Mouse (Mus musculus) right cerebral cortex, adult 18-20 months (tissue): ENCODE data around the gene Gas1.

ENCODE experiments used
- DNase-seq: peaks from one replicate; pipeline ENCODE4 v3.0.0; 2022; ENCODE audit warnings: mixed read lengths

Gas1 gene

DNA sequence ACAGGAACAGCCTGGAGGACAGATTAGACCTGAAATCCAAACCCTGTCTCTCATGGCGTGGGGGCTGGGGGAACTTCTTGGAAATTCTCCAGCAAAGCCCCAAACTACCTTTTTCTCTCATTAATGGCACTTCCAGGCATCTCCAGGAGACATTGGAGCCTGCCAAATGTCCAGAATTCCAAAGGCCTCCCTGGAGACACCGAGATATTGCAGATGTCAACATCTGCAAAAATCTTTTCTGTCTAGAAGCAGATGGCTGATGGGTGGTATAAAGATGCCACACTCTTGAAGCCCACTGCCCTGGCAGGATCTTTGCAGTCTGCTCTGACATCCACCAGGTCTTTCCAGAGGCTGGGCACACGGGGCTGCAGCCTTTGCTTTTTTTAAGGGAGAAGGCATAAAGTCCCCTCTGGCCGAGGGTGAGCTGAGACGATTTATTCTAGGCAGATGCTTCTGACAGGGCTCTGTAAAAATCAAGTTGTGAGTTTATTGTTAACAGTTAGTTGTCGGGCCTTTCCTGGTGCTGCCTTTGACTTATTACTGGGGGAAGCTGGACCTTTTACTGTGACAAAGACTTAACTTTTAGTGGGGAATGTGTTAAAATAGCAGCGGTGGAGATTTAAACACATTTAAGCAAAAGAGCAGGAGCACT, 4.7 kb downstream of the Gas1 start:
- DNase-seq: no peak

DNA sequence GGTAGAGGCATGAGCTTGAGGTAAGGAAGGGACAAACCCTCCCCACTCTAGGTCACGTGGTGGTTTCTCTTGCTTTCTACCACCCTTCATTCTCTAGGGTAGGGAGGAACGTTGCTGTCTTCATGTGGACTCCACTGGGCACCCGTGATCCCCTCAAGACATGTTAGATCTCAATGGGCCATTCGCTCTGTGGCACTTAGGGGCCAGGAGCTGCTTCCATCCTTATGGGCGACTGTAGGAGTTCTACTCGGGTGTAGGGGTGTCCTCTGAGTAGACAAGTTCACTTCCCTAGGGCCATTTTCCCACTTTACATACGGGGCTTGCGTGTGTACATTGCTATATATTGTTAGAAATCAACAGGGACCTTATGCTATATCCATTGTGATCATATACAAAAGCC, 5.4 kb downstream of the Gas1 start:
- no peak for DNase-seq

- DNase-seq: no peak
Observed at GRCm38 (mm10) chr13:60170898-60171715, 6.1 kb downstream of the Gas1 start.

- no peak for DNase-seq
Observed at GRCm38 (mm10) chr13:60169026-60169425, 8.1 kb downstream of the Gas1 start.

DNA sequence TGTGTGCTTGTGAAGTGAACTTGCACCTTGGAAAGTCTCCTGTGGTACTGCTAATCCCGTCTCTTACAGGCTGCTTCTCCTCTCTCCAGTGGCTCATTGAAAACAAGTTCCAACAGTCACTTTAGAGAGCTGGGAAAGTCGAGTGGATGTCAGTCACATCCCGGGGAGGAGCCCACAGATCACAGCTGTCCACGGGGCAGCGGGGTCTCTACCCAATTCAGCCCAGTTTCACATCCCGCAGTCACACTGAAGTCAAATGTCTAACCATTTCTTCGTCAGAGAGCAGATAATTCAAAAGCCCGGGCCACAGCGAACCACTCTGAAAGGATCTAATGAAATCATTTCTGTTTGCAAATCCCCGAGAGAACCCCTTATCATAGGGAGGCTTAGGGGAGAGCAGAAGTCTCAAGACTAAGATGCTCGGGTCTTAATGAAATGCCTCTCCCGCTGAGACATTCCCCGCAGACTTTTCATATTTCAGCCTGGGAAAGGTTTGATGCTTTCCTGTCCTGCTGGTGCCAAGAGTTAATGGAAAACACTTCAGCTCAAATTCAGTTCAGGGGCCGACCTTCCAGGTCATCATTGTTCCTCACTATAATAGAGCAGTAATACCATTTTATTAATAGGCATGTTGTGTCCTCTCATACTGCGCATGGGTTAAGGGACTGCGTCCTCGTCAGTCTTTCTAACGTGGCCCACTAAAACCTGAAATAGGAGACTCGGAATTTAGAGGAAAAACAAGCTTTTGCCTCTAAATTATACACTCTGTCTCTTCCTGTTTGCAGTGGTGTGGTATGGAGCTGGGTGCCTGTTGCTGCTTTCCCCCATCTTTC, 20.7 kb downstream of the Gas1 start:
- no peak for DNase-seq

DNA sequence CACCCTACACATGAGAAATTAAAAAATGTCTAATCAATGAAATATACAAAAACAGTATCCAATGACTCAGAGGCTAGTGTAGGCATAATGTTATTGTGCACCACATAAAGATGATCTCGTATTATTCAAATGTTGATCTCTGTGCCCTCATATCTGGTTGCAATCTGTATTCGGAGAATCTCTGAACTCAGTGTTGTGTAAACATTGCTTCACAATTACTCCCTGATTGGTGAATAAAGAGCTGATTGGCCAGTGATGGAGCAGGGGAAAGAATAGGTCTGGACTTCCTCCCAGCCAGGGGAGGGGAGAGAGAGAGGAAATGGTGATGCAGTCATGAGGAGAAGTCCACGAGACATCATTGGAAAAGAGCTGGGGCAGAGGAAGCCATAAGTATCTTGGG, 23.0 kb downstream of the Gas1 start:
- DNase-seq: no peak

DNA sequence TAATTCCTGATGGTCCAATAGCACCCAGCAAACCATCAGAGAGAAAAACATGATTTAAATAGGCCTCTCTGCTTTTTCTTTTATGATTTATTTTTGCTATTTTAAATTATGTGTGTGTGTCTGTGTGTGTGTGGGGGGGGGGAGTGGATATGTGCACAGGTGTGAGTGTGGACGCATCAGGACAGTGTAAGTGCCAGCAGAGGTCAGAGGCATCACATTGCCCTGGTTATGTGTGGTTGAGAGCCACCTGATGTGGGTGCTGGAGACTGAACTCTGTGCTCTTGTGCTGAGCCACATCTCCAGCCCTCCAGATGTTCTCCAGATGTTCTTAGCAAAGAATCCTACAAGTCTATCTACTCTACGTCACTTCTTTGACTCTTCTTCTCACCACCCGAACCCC, 28.9 kb downstream of the Gas1 start:
- no peak for DNase-seq

- DNase-seq: no peak
Observed at GRCm38 (mm10) chr13:60147857-60148181, 29.3 kb downstream of the Gas1 start.

GRCm38 (mm10) chr13:60146994-60147856, 29.9 kb downstream of the Gas1 start:
- no peak for DNase-seq

GRCm38 (mm10) chr13:60146231-60146630, 30.9 kb downstream of the Gas1 start:
- no peak for DNase-seq

DNA sequence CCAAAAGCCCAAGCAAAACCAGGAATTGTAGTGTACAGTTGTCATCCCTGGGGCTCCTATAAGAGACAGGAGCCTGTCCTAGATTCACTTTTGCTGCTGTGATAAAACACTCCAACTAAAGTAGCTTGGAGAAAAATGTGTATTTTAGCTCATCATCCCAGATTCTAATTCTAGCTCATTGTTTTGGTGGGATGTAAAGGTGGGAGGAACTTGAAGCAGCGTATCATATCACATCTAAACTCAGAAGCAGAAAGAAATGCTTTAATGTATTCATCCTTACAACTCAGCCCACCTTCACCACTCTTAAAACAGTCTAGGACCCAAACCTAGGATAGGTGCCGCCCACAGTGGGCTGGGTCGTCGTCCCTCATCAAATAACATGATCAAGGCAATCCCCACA, 40.2 kb downstream of the Gas1 start:
- no peak for DNase-seq

- DNase-seq: no peak
Observed at GRCm38 (mm10) chr13:60134439-60134799, 42.7 kb downstream of the Gas1 start.

DNA sequence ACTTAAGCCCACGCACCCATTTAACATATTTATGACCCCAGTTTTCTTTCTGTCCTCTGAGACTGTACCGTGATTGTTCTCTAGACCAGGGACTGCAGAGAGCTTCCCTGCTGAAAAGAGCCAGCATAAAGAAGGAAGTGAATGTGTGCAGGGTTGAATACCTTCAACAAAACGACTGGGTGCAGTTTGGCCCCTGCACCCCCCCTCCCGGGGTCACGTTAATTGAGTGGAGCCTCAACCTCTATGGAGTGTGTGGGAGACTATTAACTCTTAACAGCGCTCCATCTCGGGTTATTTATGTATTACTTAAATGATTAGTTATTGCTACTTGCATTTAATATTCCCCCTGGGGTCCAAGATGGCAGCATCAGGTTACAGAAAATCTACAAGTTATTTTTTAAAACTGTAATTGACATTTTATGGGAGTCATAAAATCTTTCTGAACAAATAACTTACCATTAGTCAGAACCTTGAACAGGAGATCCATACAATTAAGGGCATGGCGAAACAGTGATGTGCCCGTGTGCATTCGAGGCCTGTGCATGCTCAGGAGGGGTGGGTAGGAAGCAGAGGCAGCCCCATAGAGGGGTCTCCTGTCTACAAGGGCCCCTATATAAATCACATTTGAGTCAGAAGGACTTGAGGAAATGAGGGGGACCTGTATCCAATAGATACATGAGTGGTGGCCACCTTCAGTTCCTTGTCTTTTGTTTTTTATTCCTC, 43.3 kb downstream of the Gas1 start:
- no peak for DNase-seq

DNA sequence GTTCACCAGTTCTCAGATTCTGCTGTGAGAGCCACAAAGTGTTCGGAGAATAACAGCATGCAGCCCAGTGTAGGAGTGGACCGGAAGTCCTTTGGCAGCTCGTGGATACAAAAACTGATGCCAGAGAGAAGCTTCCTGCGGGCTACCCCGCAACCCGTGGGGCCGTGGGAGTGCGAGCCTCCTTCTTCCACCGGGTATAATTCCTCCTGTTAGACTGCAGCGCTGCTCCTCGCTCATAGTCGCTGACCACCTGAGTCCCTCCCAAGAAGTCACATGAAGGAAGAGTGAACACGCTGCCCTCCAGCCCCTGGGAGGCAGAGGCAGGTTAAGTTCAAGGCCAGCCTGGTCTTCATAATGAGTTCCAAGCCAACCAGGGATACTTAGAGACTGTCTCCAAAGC, 45.4 kb downstream of the Gas1 start:
- DNase-seq: no peak

DNA sequence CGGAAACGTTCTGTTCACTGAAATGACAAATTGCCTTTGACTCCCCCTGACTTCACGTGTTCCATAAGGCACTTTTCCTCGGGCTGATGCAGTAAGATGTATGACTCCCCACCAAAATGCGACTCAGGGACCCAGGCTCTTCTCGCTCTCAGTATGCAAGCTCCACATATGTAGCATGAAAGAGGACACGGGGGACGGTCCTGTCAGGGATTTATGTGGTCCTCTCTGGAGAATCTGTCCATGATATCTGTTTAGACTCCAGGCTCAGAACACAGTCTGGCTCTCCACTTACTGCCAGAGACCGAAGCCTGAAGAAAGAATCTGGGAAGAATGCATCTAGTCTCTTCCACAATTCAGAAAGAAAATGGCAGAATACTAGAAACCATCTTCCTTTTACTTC, 47.6 kb downstream of the Gas1 start:
- no peak for DNase-seq

- no peak for DNase-seq
Observed at GRCm38 (mm10) chr13:60126338-60126737, 50.8 kb downstream of the Gas1 start.

DNA sequence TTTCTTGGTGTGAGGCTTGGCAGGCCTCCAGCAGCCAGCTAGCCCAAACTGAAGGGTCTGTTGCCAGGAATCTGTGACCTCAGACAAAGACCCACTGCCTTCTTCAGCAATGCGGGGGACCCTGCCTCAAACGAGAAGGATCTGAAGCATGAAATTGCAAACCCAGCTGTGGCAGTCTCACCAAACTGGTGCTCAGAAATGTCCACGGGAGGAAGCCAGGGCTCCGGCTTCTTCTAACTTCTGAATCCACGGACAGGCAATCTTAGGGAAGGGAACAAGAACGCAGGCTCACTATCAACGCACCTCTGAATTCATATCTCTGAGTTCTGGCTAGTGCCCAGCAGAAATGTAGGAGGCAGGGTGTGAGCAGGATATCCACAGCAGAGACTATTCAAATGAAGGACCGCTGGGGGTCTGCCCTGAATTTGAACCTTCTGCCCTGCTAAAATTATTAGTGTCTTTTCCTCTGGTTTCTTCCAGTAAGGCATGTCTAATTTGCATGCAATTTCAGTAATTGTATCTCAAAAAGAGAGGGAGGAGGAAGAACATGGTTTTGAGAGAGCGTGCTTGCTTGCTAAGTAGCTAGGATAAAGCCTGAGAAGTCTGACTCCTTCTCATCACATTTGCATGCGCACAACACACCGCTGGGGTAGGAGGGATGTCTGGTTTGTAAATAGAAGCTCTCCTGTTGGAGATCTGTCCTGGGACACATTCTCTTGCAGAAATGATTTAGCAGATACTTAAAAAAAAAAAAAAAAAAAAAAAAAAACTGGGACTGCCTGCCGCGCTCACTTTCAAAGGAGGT, 51.5 kb downstream of the Gas1 start:
- no peak for DNase-seq

- DNase-seq: no peak
Observed at GRCm38 (mm10) chr13:60125020-60125419, 52.1 kb downstream of the Gas1 start.

GRCm38 (mm10) chr13:60124456-60124855, 52.7 kb downstream of the Gas1 start:
- DNase-seq: no peak
